Comparison of ENCODE assay signal across 24 mouse cellular contexts in the genomic region with DNA sequence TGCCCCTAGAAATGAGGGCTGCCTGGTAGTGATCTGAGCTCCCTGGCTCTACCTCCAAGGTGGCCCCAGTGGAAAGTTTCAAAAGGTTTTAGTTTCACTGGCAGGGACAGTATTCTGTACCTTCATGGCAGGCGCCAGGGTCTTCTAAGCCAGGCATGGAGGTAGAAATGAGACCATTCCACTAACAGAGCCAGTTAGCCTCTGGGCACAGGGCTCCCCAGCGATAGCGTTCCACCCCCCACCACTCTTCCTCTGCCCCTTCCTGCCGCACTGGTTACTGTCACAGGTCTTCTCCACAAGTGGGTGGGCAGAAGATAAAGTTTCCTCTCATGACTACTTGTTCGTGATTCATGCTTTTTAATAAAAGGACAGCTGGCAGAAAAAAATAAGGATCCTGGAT. TPM values are rescaled to one million over a fixed set of nuclear protein-coding genes. Genes with fewer than 3 reads are reported as not detected.
DNase-seq lines count a peak whose midpoint lies in the region; ATAC-seq lines count a peak whose summit lies in the region.
"Had no signal": no experiment of that assay in that cellular context is flagged by ENCODE, and none has a peak within 500 bp of the region (broad histone marks: within the 10 kb centered on the region; RNA-seq: fewer than 3 reads in every experiment).

No protein-coding gene starts in this region.

- ATAC-seq in heart, embryonic 12.5 days (ENCODE audit: insufficient number of reproducible peaks, low FRiP score) = no peak
- ATAC-seq in kidney, embryonic 16.5 days (ENCODE audit: low FRiP score, low TSS enrichment) = no peak
- ATAC-seq in embryonic facial prominence, embryonic 14.5 days (ENCODE audit: low read depth) = no peak
- ATAC-seq: forebrain, embryonic 16.5 days; inflammation-experienced regulatory T-cells, adult 6 months had no signal

- H3K4me2 ChIP-seq in heart, embryonic 12.5 days = peak overlapping the region; percentile 93; the same call in 1 of the 2 replicates
- no peak overlapping the region for H3K4me2 ChIP-seq in kidney, embryonic 16.5 days (replicated peaks; ENCODE audit: low read depth, low read length)
- H3K4me2 ChIP-seq in embryonic facial prominence, embryonic 14.5 days (ENCODE audit: low read depth, low read length) = 0 out of 2 replicates have a peak overlapping the region, but pooled peaks have one; percentile 90

- no peak overlapping the region for H3K9ac ChIP-seq in heart, embryonic 12.5 days
- no peak overlapping the region; the same call in 1 of the 2 replicates for H3K9ac ChIP-seq in kidney, embryonic 16.5 days (replicated peaks; ENCODE audit: low read length)
- H3K9ac ChIP-seq in embryonic facial prominence, embryonic 14.5 days (ENCODE audit: low read depth, low read length) = no peak overlapping the region
- H3K9ac ChIP-seq: liver, embryonic 14.5 days; neural tube, embryonic 12.5 days had no signal

- WGBS in heart, embryonic 12.5 days = 48% methylated on average over 5 of the region's 5 CpGs
- WGBS in kidney, embryonic 16.5 days = 40% methylated on average over 5 of the region's 5 CpGs
- 43% methylated on average over 5 of the region's 5 CpGs for WGBS in embryonic facial prominence, embryonic 14.5 days

- no peak overlapping the region for H3K27ac ChIP-seq in heart, embryonic 12.5 days (ENCODE audit: poor library complexity, severe bottlenecking)
- H3K27ac ChIP-seq in kidney, embryonic 16.5 days (ENCODE audit: low read length) = peak overlapping the region; percentile 98; the same call in 1 of the 2 replicates
- H3K27ac ChIP-seq in embryonic facial prominence, embryonic 14.5 days (replicated peaks; ENCODE audit: low read depth, low read length) = no peak overlapping the region
- H3K27ac ChIP-seq: hindbrain, embryonic 13.5 days; liver, embryonic 14.5 days; neural tube, embryonic 12.5 days had no signal

- peaks cover 73% of the 10 kb centered on the region for H3K4me1 ChIP-seq in heart, embryonic 12.5 days (replicated peaks)
- peaks cover 76% of the 10 kb centered on the region for H3K4me1 ChIP-seq in kidney, embryonic 16.5 days (ENCODE audit: insufficient read depth, low read length)
- H3K4me1 ChIP-seq in embryonic facial prominence, embryonic 14.5 days (ENCODE audit: control insufficient read depth, insufficient read depth, low read length) = peaks cover 24% of the 10 kb centered on the region

- DNase-seq in heart, adult 11 months = no peak
- no peak for DNase-seq in kidney, adult 8-10 months
- DNase-seq in embryonic facial prominence, embryonic 14.5 days (ENCODE audit: low spot score) = no peak
- no peak for DNase-seq in embryo, embryonic 9.5 days (ENCODE audit: extremely low spot score)
- DNase-seq in retina, postnatal 1 day = no peak
- DNase-seq: adrenal gland, postnatal 10 days; B cell, adult 2 months; cerebellum, adult 2 months; cerebellum, postnatal 25 days; gastrocnemius, postnatal 36 days; kidney, adult 18-20 months; kidney, postnatal 36 days; layer of hippocampus, postnatal 36 days; lung, embryonic 14.5 days; midbrain, embryonic 14.5 days had no signal

- H3K4me3 ChIP-seq in heart, embryonic 12.5 days = no peak overlapping the region
- H3K4me3 ChIP-seq in kidney, embryonic 16.5 days (ENCODE audit: low read length) = no peak overlapping the region
- no peak overlapping the region for H3K4me3 ChIP-seq in embryonic facial prominence, embryonic 14.5 days (ENCODE audit: low read depth, low read length)
- H3K4me3 ChIP-seq: hindbrain, embryonic 13.5 days; neural tube, embryonic 12.5 days had no signal

- H3K9me3 ChIP-seq in heart, embryonic 12.5 days (replicated peaks) = no peaks in the 10 kb centered on the region
- H3K9me3 ChIP-seq in kidney, embryonic 16.5 days (ENCODE audit: low read length) = no peaks in the 10 kb centered on the region
- H3K9me3 ChIP-seq in embryonic facial prominence, embryonic 14.5 days (ENCODE audit: control insufficient read depth, low read length) = no peaks in the 10 kb centered on the region
- H3K9me3 ChIP-seq: forebrain, embryonic 10.5 days; hindbrain, embryonic 13.5 days; neural tube, embryonic 12.5 days had no signal

- peaks cover 5% of the 10 kb centered on the region for H3K36me3 ChIP-seq in heart, embryonic 12.5 days
- H3K36me3 ChIP-seq in kidney, embryonic 16.5 days (ENCODE audit: insufficient read depth, low read length) = 0 out of 2 replicates have a peak, but pooled peaks cover 3% of the 10 kb centered on the region
- 0 out of 2 replicates have a peak, but pooled peaks cover under 1% of the 10 kb centered on the region for H3K36me3 ChIP-seq in embryonic facial prominence, embryonic 14.5 days (ENCODE audit: control insufficient read depth, insufficient read depth, low read length)

- no peaks in the 10 kb centered on the region for H3K27me3 ChIP-seq in heart, embryonic 12.5 days (replicated peaks)
- no peaks in the 10 kb centered on the region for H3K27me3 ChIP-seq in kidney, embryonic 16.5 days (ENCODE audit: insufficient read depth, low read length)
- no peaks in the 10 kb centered on the region for H3K27me3 ChIP-seq in embryonic facial prominence, embryonic 14.5 days (replicated peaks; ENCODE audit: control insufficient read depth, insufficient read depth, low read length)
- H3K27me3 ChIP-seq: neural tube, embryonic 12.5 days had no signal

RNA-seq across cellular contexts. Expression of a gene that starts 1.7 kb away (rescaled TPM):
- polyA plus RNA-seq in heart, embryonic 12.5 days (2016; fragmentation: Nextera tagmentation; extraction: Ambion mirVana) = 11.9 and 13.3 TPM in 2 replicates
- 21.4 and 21.9 TPM in 2 replicates for polyA plus RNA-seq in kidney, embryonic 16.5 days (2015; fragmentation: Nextera tagmentation; extraction: Ambion mirVana)
- 2.3 and 3.8 TPM in 2 replicates for polyA plus RNA-seq in embryonic facial prominence, embryonic 14.5 days (2014; fragmentation: Nextera tagmentation; extraction: Ambion mirVana)

RNA-seq across cellular contexts. Expression of a gene that starts 12.6 kb away (rescaled TPM):
- polyA plus RNA-seq in heart, embryonic 12.5 days (2016; fragmentation: Nextera tagmentation; extraction: Ambion mirVana) = 23.1 and 24.4 TPM in 2 replicates
- 29.2 and 30.0 TPM in 2 replicates for polyA plus RNA-seq in kidney, embryonic 16.5 days (2015; fragmentation: Nextera tagmentation; extraction: Ambion mirVana)
- 19.5 and 20.0 TPM in 2 replicates for polyA plus RNA-seq in embryonic facial prominence, embryonic 14.5 days (2014; fragmentation: Nextera tagmentation; extraction: Ambion mirVana)

RNA-seq across cellular contexts. Expression of a gene that starts 20.7 kb away (rescaled TPM):
- 0.40 TPM in 1 of 2 replicates, not detected in the other for polyA plus RNA-seq in heart, embryonic 12.5 days (2016; fragmentation: Nextera tagmentation; extraction: Ambion mirVana)
- polyA plus RNA-seq in kidney, embryonic 16.5 days (2015; fragmentation: Nextera tagmentation; extraction: Ambion mirVana) = 0.30 and 1.5 TPM in 2 replicates
- not detected in 2 replicates for polyA plus RNA-seq in embryonic facial prominence, embryonic 14.5 days (2014; fragmentation: Nextera tagmentation; extraction: Ambion mirVana)
- polyA plus RNA-seq: forebrain, embryonic 10.5 days; hindbrain, embryonic 13.5 days; liver, embryonic 14.5 days; lung, embryonic 14.5 days; midbrain, embryonic 14.5 days; neural tube, embryonic 12.5 days; spleen, adult 2 months had no signal

RNA-seq across cellular contexts. Expression of a gene that starts 23.2 kb away (rescaled TPM):
- 14.9 and 16.8 TPM in 2 replicates for polyA plus RNA-seq in heart, embryonic 12.5 days (2016; fragmentation: Nextera tagmentation; extraction: Ambion mirVana)
- polyA plus RNA-seq in kidney, embryonic 16.5 days (2015; fragmentation: Nextera tagmentation; extraction: Ambion mirVana) = 15.2 and 21.7 TPM in 2 replicates
- 12.3 and 13.2 TPM in 2 replicates for polyA plus RNA-seq in embryonic facial prominence, embryonic 14.5 days (2014; fragmentation: Nextera tagmentation; extraction: Ambion mirVana)

RNA-seq across cellular contexts. Expression of a gene that starts 48.2 kb away (rescaled TPM):
- 2.2 and 3.4 TPM in 2 replicates for polyA plus RNA-seq in heart, embryonic 12.5 days (2016; fragmentation: Nextera tagmentation; extraction: Ambion mirVana)
- polyA plus RNA-seq in kidney, embryonic 16.5 days (2015; fragmentation: Nextera tagmentation; extraction: Ambion mirVana) = 3.5 and 3.7 TPM in 2 replicates
- 4.8 and 5.1 TPM in 2 replicates for polyA plus RNA-seq in embryonic facial prominence, embryonic 14.5 days (2014; fragmentation: Nextera tagmentation; extraction: Ambion mirVana)
